Mouse (Mus musculus) forebrain, embryonic 11.5 days (tissue): ENCODE data around the gene Trp53rka. TPM values are rescaled to one million over a fixed set of nuclear protein-coding genes. Genes with fewer than 3 reads are reported as not detected.
"Not testable (repeated sequence)": the region's sequence is repeated elsewhere in the genome, so short reads cannot be mapped to it uniquely, and the experiment has no call there.

Source experiments
- ATAC-seq: fragments of 200-750 bp; cut with Nextera tagmentation; replicated peaks from 2 replicates; pipeline ENCODE4 v1.8.0; 2017; ENCODE audit warnings: moderate TSS enrichment; ENCODE audit not compliant: low FRiP score
- DNase-seq: peaks from one replicate; pipeline ENCODE4 v3.0.0-alpha.2; 2017; ENCODE audit warnings: low spot score
- H3K27ac ChIP-seq: fragments of 300-500 bp; sonication (generic); 2 replicates; pipeline ENCODE4 v1.5.1; 2014; ENCODE audit warnings: low read depth, low read length
- H3K27me3 ChIP-seq: fragments of 300-500 bp; sonication (generic); 2 replicates; pipeline ENCODE4 v1.6.1; 2014; ENCODE audit warnings: mild to moderate bottlenecking, low read length, mixed read lengths; ENCODE audit not compliant: control insufficient read depth, insufficient read depth
- H3K36me3 ChIP-seq: fragments of 300-500 bp; sonication (generic); 2 replicates; pipeline ENCODE4 v1.6.1; 2014; ENCODE audit warnings: mild to moderate bottlenecking, low read length, moderate library complexity, mixed read lengths; ENCODE audit not compliant: control insufficient read depth, insufficient read depth
- H3K4me1 ChIP-seq: fragments of 300-500 bp; sonication (generic); replicated peaks from 2 replicates; pipeline ENCODE4 v1.6.1; 2014; ENCODE audit warnings: low read length, mixed read lengths; ENCODE audit not compliant: control insufficient read depth, insufficient read depth
- H3K4me2 ChIP-seq: fragments of 300-500 bp; sonication (generic); 2 replicates; pipeline ENCODE4 v1.6.1; 2014; ENCODE audit warnings: low read depth, mild to moderate bottlenecking, low read length, moderate library complexity, mixed read lengths; ENCODE audit not compliant: severe bottlenecking
- H3K4me3 ChIP-seq: fragments of 300-500 bp; sonication (generic); 2 replicates; pipeline ENCODE4 v1.5.1; 2014; ENCODE audit warnings: low read depth, low read length
- H3K9ac ChIP-seq: fragments of 300-500 bp; sonication (generic); 2 replicates; pipeline ENCODE4 v1.6.1; 2014; ENCODE audit warnings: low read length
- H3K9me3 ChIP-seq: fragments of 300-500 bp; sonication (generic); 2 replicates; pipeline ENCODE4 v1.6.1; 2016; ENCODE audit warnings: low read length, mixed read lengths; ENCODE audit not compliant: control insufficient read depth
- WGBS: fragments of 180-500 bp; shearing (Covaris S2); extraction: QIAGEN DNeasy Blood & Tissue Kit; methylation state at CpG from one replicate; pipeline ENCODE4 v1.1.7; 2014; 5-methylcytosine and 5-hydroxymethylcytosine counted together
- polyA plus RNA-seq: library from polyadenylated mRNA; unstranded; fragments of >200 nt; fragmentation: Nextera tagmentation; extraction: Ambion mirVana; gene quantifications from 2 replicates; pipeline ENCODE4 v1.2.1, GENCODE M21; 2014

Trp53rka gene
- polyA plus RNA-seq, 1 experiment from 2014 or later: 53.1 TPM

DNA sequence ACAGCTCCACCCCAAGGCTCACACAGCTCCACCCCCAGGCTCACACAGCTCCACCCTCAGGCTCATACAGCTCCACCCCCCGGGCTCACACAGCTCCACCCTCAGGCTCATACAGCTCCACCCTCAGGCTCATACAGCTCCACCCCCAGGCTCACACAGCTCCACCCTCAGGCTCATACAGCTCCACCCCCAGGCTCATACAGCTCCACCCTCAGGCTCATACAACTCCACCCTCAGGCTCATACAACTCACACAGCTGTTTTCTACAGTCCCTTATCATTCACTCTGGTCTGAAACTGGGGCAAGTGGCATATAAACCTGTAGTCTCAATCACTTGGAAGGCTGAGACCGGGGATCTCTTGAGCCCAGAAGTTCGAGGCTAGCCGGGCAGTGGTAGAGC is 18.4 kb upstream of the Trp53rka start:
- not testable (repeated sequence) for H3K4me2 ChIP-seq, H3K9ac ChIP-seq, H3K9me3 ChIP-seq, H3K27me3 ChIP-seq, DNase-seq, ATAC-seq, H3K4me3 ChIP-seq, H3K4me1 ChIP-seq, H3K36me3 ChIP-seq, H3K27ac ChIP-seq
- WGBS: 86% methylated on average over 4 of the region's 4 CpGs

- not testable (repeated sequence) for H3K9me3 ChIP-seq, H3K27ac ChIP-seq, H3K36me3 ChIP-seq, H3K27me3 ChIP-seq, DNase-seq, H3K9ac ChIP-seq, H3K4me3 ChIP-seq, H3K4me2 ChIP-seq, H3K4me1 ChIP-seq, ATAC-seq
- 78% methylated on average over 2 of the region's 2 CpGs for WGBS
Observed at GRCm38 (mm10) chr2:165510914-165511458, 17.9 kb upstream of the Trp53rka start.

GRCm38 (mm10) chr2:165510466-165510865 is 17.3 kb upstream of the Trp53rka start:
- no peak overlapping the region for H3K27ac ChIP-seq
- H3K4me3 ChIP-seq: no peak overlapping the region
- DNase-seq: no peak
- H3K9me3 ChIP-seq: no peaks in the 10 kb centered on the region
- H3K36me3 ChIP-seq: no peaks in the 10 kb centered on the region
- no peak for ATAC-seq
- WGBS: 58% methylated on average over 5 of the region's 5 CpGs
- H3K4me2 ChIP-seq: no peak overlapping the region
- peaks cover 4% of the 10 kb centered on the region; the same call in 1 of the 2 replicates for H3K4me1 ChIP-seq
- H3K27me3 ChIP-seq: no peaks in the 10 kb centered on the region
- H3K9ac ChIP-seq: no peak overlapping the region

DNA sequence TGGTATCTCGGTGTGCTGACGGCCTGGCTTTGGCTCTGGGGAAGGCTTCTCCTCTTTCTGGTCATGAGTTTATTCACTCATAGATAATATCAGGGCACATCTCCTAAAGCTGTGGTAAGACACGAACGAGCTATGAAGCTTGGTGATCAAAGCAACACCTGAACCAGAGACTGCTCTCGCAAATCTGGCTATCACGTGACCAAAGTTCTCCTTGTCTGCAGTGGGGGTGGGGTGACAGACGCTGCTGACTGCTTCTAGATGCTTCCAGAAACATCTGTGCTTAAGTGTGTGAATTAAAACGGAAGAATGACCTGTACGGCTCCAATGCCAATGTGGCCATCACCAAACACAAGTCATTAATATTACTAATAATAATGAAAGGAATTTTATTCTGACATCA is 16.6 kb upstream of the Trp53rka start:
- Histone ChIP-seq H3K27ac (no peak overlapping the region), H3K9me3 (no peaks in the 10 kb centered on the region), H3K4me3 (no peak overlapping the region), H3K36me3 (no peaks in the 10 kb centered on the region), H3K4me2 (no peak overlapping the region), H3K9ac (no peak overlapping the region), H3K27me3 (no peaks in the 10 kb centered on the region), H3K4me1 (peaks cover 4% of the 10 kb centered on the region; the same call in 1 of the 2 replicates)
- ATAC-seq: no peak
- WGBS: 84% methylated on average over 9 of the region's 9 CpGs
- DNase-seq: no peak

GRCm38 (mm10) chr2:165503259-165504203 is 10.4 kb upstream of the Trp53rka start, which contains the start of gene Slc2a10:
Gene Slc2a10 (plus strand): TSS chr2:165503787.
- 6% methylated on average over 30 of the region's 32 CpGs for WGBS
- H3K9me3 ChIP-seq: no peaks in the 10 kb centered on the region
- H3K27me3 ChIP-seq: no peaks in the 10 kb centered on the region
- ATAC-seq (peak; percentile 66), DNase-seq (peak; percentile 71)
- H3K4me3 ChIP-seq: peak within 1 kb of the TSS; percentile 39
- peaks cover 1% of the 10 kb centered on the region; the same call in 1 of the 2 replicates for H3K4me1 ChIP-seq
- H3K36me3 ChIP-seq: no peaks in the 10 kb centered on the region
- H3K4me2 ChIP-seq: peak within 1 kb of the TSS; percentile 72
- H3K9ac ChIP-seq: peak within 1 kb of the TSS; percentile 68
- H3K27ac ChIP-seq: no peak within 1 kb of the TSS

GRCm38 (mm10) chr2:165498816-165499215 is 5.7 kb upstream of the Trp53rka start:
- WGBS: 77% methylated on average over 6 of the region's 6 CpGs
- DNase-seq (no peak), ATAC-seq (no peak)
- no peak overlapping the region for H3K4me3 ChIP-seq
- no peaks in the 10 kb centered on the region for H3K36me3 ChIP-seq
- no peak overlapping the region for H3K27ac ChIP-seq
- H3K9me3 ChIP-seq: no peaks in the 10 kb centered on the region
- peaks cover 10% of the 10 kb centered on the region; the same call in 1 of the 2 replicates for H3K4me1 ChIP-seq
- no peaks in the 10 kb centered on the region for H3K27me3 ChIP-seq
- no peak overlapping the region for H3K9ac ChIP-seq
- H3K4me2 ChIP-seq: no peak overlapping the region

GRCm38 (mm10) chr2:165497706-165498275 is 4.7 kb upstream of the Trp53rka start:
- H3K4me1 ChIP-seq: peaks cover 12% of the 10 kb centered on the region; the same call in 1 of the 2 replicates

GRCm38 (mm10) chr2:165496251-165496650 is 3.1 kb upstream of the Trp53rka start:
- Histone ChIP-seq H3K4me3 (no peak overlapping the region), H3K27ac (no peak overlapping the region), H3K36me3 (no peaks in the 10 kb centered on the region), H3K4me1 (peaks cover 12% of the 10 kb centered on the region; the same call in 1 of the 2 replicates), H3K9me3 (no peaks in the 10 kb centered on the region), H3K9ac (no peak overlapping the region), H3K27me3 (no peaks in the 10 kb centered on the region), H3K4me2 (no peak overlapping the region)
- peak; percentile 69 for DNase-seq
- no peak for ATAC-seq

More at GRCm38 (mm10) chr2:165497706-165498275, 4.7 kb upstream of the Trp53rka start:
- DNase-seq (no peak), ATAC-seq (no peak)
- 74% methylated on average over 2 of the region's 2 CpGs for WGBS
- H3K36me3 ChIP-seq: no peaks in the 10 kb centered on the region
- H3K9ac ChIP-seq: no peak overlapping the region
- no peaks in the 10 kb centered on the region for H3K9me3 ChIP-seq
- no peak overlapping the region for H3K4me3 ChIP-seq
- no peaks in the 10 kb centered on the region for H3K27me3 ChIP-seq
- no peak overlapping the region for H3K4me2 ChIP-seq
- H3K27ac ChIP-seq: no peak overlapping the region
